Mouse (Mus musculus): ENCODE measurements around the gene Itgb6.

Gene Itgb6

DNA sequence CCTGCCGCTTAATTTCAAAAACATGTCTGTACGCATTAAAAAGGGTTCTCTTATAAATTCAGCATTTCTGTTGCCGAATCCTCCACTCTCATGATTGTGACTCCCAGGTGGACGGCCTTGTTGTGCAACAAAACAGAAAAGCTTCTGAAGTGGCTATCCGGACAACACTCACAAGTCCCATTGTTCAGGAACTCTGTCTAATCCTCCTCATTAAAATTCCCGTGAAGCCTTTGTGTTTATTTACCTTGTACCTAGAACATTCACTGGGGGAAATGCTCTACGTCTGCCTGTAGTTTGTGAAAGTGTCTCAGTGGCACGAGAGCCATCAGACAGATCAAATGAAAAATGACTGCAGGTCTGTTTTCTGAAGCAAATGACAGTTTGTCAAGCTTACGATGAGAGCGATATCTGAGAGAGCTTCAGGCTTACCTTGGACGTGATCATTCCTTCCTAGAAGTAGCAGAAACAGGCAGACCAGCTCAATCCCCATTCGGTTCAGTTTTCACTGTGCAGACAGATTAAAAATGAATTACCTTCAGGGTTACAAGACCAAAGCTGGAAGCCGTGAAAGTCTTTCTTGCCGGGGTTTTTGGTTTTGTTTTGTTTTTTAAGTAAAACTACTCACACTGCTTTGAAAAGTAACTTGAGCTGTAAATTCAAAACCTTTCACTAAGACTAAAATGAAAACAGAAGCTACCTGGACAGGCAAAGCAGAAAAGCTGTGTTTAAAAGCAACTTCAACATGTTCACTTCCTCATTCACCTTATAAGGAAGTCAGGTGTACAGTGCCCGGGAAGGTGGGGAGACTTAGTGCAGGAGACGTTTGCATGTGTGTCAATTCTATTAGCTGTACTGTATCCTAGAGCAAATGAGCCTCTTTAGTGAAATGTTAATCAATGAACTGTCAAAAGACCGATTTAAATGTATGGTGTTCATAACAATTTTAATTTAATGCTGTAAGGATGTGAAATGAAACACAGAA, 49.2 kb downstream of the Itgb6 start:
- DNase-seq (ENCODE audit: low spot score): no peak

DNA sequence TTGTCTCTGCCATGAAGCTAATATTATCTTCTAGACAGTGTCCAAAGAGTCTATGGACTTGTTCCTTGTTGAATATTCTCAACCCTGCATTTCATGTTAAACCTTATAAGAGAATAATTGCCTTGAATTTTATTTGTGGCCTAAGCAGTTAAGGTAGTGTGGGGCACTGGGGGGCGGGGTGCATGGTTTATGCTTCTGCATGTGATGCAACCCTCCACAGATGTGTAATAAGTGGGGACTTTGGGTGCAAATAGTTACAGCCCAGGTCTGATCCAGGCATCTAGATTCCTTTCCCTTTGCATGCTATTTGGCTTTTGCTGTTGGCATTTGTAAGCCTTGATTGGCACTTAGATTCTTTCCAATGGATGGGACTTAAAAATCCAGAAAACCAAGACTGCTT, 51.2 kb downstream of the Itgb6 start:
- no peak for DNase-seq (ENCODE audit: low spot score)

DNA sequence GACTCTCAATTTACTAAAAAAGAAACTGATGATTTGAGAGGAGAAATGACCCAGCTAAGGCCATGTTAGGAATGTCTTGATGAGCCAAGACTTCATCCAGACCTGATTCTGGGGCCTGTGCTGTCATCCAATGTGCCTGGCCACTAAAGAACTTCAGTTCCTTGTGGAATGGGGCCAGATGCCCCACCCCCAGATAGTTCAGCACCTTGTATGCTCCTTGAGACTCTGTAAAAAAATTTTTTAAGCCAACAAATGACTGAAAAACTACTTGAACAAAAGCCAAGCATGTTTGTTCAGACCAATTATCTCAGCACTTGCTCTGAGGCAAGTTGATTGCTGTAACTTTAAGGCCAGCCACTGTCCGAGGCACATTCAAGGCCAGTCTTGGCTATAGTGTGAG, 59.4 kb downstream of the Itgb6 start:
- peak; percentile 36 for DNase-seq (ENCODE audit: low spot score)

DNA sequence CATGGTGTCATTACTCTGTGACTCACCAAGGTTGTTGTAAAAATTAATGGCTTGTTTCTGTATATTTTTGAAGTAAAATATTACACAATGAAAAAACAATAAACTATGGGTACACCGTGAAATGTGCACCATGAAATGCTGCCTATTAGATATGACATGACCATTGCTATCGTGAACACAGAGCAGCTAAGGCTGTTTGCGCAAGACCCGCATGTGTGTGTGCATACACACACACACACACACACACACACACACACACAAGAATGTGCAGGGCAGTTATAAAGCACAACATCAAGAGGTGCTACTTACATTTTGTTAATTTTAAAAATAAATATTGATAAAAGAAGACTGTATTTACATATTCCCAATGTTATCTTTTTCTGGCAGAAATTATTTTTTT, 62.5 kb downstream of the Itgb6 start:
- DNase-seq (ENCODE audit: low spot score): no peak

DNA sequence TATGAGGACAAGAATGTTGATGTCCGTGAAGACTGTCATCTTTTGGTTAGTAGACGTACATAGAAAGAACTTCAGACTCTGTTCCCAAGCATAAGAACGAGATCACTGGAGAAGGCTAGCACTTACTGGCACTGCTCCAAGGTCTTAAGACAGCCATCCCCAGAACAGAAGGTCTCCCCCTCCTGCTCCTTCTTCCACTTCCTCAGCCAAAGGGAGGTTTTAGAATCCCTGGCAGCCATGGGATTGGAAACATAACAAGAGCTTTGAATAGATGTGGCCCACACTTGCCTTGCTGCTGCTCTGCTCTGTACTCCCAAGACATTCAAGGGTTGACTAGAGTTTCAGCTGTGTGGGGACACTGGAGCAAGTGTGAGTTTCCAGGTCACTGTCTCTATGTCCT, 63.5 kb downstream of the Itgb6 start:
- DNase-seq (ENCODE audit: low spot score): no peak

DNA sequence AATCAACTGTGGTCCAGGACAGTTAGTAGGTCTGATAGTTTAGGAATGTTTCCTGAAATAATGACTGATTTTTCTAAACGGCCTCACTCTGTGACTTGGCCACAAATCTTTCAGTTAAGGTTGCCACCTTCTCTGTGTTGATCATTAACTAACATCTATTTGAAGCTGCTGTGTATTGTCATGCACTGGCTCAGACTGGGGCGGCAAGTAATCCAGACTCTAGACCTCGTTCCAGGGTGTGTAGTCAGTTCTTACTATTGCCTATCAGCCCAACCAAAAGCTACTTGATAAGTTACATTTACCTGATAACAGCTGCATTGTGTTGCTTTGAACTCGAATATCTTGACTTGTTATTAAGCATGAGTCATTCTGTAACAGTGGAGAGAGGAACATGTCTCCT, 67.6 kb downstream of the Itgb6 start:
- no peak for DNase-seq (ENCODE audit: low spot score)

DNA sequence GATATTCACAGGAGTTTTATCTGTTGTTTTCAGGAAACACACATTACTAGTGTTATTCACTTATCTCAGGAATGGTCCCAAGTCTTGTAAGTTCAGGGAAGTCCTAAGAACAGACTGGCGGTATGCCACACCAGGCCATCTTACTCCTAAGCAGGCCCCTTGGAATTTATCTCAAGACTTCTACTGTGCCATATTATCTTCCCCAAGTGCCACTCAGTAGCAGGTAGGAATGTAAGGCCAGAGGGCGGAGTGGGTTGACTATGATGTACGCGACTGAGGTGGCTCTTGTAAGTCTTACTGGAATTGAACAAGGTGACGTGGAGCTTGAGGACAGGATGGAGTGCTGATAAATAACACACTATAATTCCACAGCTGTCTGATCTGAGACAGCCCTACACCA, 72.3 kb downstream of the Itgb6 start:
- peak; percentile 21 for DNase-seq (ENCODE audit: low spot score)

DNA sequence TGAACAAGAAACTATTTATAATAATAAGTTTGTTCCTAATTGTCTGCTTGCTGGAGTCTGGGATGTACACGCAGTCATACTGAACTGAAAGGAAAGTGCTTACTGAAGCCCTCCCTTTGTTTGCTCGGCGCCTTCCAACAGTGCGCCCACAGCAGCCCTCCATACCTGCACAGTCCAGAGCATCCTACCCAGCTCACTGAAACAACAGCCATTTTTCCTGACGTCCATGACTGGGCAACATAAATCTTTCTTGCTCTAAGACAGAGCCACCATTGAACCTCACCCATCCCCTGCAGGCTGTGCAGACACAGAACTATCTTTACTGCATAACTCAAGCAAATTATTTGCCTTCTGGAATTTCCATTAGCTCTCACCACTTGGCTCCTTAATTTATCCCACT, 74.8 kb downstream of the Itgb6 start:
- no peak for DNase-seq (ENCODE audit: low spot score)

DNA sequence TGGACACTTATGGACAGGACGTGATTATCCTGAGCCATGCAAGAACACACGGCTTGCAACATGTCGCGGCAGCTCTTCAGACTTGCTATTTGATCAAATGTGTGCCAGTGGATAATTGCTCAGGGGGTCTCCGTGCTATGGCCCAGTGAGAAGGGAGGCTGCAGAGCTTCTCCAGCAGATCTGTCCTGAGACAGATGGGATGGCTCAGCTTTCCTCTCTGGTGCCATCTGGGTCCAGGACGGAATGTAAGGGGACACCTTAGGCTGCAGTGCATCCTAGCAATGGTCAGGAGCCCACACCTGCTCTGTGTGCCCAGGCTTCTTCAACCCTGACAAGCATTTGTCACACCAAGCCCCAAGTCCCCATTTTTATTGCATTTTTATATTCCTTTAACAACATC, 75.9 kb downstream of the Itgb6 start:
- DNase-seq (ENCODE audit: low spot score): no peak

DNA sequence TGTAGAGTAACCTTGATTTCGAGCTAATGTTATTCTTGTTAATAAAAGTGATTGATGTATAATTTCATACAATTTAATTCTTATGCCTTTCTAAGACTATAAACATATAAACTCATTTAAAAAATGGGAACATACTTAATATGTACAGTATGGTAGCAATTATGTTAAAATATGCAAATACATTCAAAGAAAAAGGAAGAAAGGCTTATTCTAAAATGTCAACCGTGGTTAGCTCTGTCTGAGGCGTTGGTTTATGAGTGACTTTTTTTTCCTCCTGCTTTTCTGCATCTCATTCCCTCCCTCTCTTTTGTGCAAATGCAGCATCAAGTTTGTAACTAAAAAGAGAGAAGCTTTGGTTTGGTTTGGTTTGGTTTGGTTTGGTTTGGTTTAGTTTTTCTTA, 79.0 kb downstream of the Itgb6 start:
- DNase-seq (ENCODE audit: low spot score): no peak

DNA sequence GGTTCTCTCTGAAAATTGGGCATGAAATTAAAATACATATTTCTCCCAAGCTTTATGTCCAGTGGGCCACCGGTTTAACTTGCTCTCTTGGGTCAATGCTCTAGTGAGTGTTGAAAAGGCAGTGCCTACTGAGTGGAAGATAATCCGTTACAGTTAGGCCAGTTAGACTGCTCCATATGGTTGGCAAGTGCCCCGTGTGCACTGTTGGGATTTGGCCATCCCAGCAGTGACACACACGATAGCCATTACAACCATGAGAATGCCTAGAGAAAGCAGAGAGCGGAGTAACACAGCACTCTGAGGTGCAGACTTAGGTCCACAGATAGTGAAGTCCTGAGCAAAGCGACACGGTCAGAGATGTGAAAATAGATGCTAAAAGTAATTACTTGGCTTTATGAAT, 79.8 kb downstream of the Itgb6 start:
- no peak for DNase-seq (ENCODE audit: low spot score)

DNA sequence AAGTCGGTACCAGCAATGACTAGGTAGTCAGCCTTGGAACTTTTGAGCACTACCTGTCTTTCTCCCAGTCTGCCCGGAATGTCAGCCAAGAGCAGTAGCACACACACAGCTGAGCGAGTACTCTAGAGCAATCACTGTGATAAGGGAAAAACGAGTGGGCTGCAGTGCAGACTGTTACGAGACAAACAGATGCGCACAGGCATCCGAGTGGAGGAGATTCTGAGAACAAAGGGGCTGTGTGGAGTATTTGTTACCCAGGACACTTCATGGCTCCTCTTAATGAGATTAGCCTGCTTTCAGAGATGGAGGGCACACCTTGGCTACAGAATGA, 82.1 kb downstream of the Itgb6 start:
- DNase-seq (ENCODE audit: low spot score): no peak

DNA sequence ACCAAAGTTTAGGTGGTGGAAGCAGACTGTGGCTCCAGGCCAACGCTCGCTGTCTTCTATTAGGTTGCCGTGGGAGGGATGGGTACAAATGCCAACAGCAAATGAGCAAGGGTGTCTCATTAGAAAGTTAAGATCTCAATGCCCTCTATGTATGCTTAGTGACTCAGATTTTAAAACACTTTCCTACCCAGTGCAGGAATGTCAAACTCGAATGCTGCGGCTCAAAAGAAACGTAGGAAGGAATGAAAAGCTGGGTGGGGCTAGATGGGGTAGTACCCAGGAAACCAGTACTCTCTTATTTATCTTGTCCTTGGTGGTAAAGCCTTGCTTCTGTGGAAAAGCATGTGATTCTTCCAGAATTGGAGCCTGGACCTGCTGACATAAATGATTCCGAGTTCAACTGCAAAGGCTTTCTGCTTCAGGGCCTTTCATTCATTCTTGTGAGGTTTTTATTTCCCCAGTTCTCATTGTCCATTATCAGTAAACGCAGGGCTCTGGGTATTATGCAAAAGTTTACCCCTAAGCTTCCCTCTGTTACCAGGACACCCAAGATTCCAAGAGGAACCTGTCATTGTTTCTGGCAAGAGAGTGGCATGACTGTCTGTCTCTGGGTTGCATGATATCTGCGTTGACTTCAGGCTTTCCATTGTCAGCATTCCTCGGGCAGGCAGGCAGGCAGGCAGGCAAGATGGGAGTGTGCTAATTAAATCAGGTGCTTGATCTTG, 82.7 kb downstream of the Itgb6 start:
- DNase-seq (ENCODE audit: low spot score): peak; percentile 11

DNA sequence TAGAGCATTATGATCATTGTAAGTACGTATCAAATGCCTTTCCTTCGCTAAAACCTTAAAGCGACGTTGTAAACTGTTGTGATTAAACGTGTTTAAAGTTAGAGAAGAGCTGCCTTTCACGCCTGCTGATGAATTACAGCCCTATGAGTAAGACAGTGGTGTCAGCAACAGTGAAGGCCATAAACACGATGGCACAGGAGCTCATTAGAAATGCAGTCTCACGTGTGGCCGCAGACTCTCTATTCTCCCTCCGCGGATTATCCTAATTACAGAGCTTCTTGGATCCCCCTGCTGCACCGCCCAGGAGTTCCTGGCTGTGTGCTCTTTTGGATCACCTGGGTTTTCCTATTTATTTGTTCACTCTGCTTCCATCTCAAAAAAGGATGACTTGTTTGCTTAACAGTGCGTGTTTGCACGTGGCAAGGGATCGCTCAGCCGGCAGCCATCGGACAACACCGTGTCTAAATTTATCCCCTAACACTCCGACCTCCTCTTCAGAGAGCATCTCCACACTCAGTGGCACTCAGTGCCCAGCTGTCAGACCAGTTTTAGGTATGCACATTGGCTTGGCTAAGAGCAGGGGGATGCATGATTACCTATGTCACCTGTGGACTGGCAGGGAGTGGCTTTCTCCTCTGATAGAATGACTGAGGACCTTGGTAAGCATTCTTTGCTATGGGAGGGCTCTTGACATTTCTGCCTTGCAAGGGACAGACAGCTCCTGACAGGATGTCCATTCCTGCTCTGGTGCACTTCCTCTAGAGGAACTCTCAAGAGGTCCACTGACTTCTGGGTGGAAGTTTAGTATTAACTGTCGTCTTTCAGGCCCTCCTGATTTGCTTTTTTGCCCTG, 85.3 kb downstream of the Itgb6 start:
- DNase-seq (ENCODE audit: low spot score): peak; percentile 3

DNA sequence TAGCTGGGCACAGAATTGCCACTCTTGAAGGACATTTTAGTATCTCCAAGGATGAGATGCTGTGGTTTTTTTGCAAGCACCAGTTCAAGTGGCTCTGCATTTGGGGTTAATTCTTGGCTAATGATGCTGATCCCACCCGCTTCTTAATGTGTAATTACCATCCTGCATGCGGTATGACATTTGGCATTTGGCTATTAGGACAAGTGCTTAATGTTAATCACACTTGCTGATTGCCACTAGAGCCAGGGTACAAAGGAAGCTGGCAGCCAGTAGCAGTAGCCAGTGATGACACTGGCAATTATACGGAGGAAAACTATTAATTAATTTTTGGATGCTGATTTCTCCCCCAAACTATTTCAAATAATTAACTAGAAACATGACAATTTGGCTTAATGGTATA, 86.0 kb downstream of the Itgb6 start:
- no peak for DNase-seq (ENCODE audit: low spot score)

DNA sequence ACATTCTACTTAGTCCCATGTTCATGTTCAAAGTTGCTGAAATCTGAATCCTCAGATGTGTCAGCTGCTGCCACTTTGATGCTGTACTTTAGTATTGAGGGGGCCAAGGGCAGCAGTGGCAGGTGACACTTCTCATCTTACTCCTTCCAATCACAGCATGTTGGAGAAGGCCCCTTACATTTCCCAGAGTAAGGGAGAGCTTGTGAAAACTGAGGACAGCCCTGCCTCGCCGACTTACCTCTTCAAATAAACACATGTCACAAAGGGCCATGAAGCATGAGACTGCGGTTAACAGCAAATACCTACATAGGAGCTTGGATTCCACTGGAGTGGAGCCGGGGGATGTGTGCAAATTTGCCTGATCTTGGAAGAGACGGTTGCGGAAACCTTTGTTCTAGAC, 86.4 kb downstream of the Itgb6 start:
- DNase-seq (ENCODE audit: low spot score): no peak

DNA sequence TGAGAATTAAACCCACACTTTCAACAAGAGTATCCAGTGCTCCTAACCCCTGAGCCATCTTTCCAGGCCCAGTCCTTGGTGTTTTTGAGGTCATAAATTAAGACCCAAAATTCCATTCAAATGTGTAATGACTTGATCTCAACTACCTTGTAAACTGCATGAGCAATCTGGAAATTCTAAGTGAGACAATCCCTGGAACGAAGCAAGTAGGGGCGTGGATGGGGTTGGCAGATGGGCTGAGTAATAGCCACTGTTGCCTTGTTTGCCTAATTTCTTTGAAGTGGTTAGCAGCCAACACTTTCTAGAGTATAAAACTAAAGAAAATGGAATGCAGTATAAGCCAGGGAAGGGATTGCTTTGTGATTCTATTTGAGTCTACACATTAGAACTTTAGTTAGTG, 89.7 kb downstream of the Itgb6 start:
- peak; percentile 23 for DNase-seq (ENCODE audit: low spot score)

DNA sequence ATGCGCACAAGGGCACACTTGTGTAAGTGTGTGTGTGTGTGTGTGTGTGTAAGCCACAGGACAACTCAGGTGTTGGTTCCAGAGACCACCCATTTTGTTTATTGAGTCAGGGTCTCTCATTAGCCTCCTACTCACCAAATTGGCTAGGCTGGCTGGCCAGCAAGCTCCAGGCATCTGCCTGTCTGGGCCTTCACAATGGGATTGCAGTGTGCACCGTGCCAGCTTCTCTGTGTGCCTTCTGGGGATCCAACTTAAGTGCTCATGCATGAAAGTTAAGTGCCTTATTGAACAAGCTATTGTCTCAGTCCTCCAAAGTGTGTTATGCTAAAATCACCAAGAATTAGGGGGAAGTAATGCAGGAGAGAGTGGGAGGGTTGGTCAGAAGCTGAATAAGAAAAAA, 92.1 kb downstream of the Itgb6 start:
- DNase-seq (ENCODE audit: low spot score): no peak

DNA sequence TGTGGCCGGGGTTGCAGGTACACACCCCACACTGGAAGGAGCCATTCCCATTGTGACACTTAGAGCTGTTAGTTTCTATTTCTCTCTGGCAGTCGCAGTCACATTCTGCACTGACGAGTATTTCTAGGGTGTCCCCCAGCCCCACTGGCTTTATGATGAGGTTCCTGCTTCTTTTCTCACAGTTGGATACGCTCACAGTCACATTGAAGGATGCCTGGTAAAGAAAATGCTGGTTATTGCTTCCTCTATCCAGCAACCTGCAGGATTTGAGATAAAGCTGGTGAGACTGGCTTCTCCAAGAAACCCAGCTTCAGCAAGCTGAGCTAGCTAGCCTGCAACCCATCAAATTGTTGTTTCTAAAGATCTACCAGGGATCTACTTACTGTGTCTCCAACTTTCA, 94.5 kb downstream of the Itgb6 start:
- DNase-seq (ENCODE audit: low spot score): no peak

DNA sequence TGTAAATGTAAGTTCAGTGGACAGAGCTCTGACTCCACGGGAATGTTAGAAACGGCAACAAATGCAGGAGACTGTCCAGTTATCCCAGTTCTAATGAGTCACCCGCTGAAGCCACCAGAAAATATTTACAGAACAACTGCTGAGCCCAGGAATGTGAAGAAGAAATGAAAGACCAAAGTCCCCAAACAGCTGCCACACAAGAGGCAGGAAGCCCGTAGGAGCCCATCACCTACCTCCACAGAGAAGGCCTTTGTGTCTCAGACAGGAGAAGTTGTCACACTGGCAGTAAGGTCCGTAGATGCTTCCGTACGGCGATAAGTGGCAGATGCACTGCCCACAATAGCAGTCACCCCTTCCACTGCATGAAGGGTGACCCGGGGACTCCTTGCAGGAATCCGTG, 94.9 kb downstream of the Itgb6 start:
- no peak for DNase-seq (ENCODE audit: low spot score)

DNA sequence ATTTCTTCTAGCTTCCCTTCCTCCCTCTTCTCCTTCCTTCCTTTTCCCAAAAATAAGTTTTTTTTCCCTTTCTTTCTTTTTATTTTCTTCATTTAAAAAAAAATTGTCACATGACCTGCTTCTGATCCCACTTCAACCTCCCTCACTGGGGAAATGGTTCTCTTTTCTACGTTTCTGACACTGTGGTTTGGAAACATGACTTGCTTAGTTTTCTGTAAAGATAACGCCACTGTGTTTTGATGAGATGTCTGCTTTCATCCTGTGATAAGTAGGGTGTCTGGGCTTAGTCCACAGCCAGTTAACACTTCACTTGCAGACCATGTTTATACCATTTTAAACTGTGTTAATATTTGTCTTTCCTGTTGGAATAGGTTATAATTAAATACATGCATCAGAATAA, 96.7 kb downstream of the Itgb6 start:
- DNase-seq (ENCODE audit: low spot score): no peak

DNA sequence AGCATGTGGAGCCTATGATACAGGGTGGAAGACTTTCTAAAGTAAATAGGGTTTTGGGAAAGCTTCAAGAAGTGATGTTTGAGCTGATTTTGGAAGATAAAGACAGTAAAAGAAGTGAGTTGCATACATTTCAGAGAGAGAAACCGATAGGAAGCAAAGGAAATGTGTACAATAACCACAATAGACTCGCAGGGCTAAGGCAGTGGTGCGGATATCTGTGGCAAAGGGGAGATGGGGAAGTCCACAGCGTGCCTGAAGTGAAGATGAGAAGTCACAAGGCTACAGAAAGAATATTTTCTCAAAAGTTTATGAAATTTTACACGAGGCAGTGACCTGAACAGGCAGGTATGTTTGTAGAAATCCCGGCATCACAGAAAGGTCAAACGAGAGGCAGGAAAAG, 100.3 kb downstream of the Itgb6 start:
- DNase-seq (ENCODE audit: low spot score): no peak

DNA sequence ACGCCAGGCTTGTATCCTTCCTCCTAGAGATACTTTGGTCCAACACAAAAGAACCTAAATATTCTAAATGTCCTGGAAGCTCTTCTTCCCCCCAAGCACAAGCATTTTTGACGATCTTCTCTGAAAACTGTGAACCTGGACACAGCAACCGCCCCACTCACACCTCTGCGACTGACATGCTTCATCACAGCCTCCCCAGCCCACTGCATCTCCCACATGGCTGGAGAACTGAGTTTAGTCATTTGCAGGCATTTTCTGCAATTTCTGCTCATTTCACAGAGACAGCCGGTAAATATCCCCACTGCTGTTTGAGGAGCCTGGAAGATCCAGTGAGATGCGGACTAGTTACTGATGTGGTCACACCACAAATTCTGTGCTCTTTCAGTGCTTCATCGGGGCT, 107.7 kb downstream of the Itgb6 start:
- DNase-seq (ENCODE audit: low spot score): no peak

Measured in lung, postnatal 25 days (tissue).